Mouse (Mus musculus) ovary, postnatal 10 days (tissue): Measurements from ENCODE around the gene Xpc.
A peak's percentile ranks its signal among the peaks of the same experiment; 100 is the strongest.

Experiments used
- DNase-seq: peaks from one replicate; pipeline ENCODE4 v3.0.0; 2022; ENCODE audit warnings: low spot score

Gene Xpc

DNA sequence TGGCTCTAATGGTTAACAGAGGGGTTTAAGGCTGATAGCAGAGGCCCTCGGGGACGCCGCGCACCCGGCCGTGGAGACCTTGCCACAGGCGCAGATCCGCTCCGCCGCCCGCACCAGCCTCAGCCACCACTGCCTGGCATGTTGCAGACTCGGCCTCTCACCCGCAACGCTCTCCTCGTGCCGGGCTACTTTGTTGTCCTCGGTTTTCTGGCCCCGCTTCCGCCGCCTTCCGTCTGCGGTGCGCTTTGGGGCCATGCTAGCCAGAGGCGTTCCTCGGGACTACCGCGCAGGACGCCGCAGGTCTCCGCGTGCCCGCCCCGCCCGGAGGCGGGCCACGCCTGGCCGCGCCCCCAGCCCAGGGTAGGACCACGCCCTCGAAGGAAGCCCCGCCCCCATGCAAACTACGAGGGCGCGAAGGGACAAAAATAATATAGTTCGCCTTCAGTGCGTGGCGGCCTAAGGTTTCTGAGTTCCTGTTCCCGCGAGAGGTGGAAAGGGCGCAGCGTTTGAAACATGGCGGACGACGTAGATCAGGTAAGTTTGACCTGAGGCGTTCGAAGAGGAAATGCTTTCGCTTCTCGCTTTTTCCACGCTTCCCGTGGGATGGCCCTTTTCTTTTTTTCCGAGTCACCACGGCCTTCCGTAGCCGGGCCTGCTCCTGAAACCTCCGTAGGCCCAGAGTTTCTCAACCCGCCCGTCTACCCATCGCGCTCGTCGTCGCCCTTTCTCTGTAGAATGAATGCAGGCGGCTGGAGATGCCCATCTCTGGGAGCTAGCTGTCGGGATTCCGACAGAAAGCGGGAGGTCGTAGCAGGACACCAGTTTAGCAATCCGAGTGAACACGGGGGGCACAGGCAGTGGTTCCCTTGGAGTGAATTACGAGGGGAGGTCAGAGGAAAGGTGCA, at the start of gene Xpc, which contains the start of gene Lsm3:
Xpc (minus strand) TSS at position 344 of the 905 bp plus-strand sequence.
Lsm3 (plus strand) TSS at position 384 of the 905 bp plus-strand sequence.
- DNase-seq = peak; percentile 97

DNA sequence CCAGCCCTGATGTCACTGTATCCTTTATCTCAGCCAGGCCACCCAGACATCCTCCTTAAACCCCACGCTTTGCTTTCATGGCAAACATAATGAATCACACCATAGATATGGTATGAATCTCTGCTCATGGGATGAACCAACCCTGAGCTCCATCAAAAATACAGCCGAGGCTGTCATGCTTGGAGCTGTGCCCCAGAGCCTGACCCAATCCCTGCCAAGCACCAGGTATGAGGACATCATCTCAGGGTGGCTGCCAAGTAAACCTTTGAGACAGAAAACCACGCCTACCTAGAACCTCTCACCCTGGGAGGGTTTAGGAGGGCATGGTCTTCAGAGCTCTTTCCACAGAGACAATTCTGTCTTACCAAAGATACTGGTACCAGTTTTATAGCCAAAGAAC, 47.3 kb upstream of the Xpc start:
- DNase-seq = no peak

- DNase-seq = no peak
Measured at GRCm38 (mm10) chr6:91560186-91560585, 44.5 kb upstream of the Xpc start.

GRCm38 (mm10) chr6:91559371-91559770, 43.7 kb upstream of the Xpc start:
- DNase-seq = no peak

- DNase-seq = no peak
Measured at GRCm38 (mm10) chr6:91558565-91558964, 42.9 kb upstream of the Xpc start.

GRCm38 (mm10) chr6:91552693-91553092, 37.0 kb upstream of the Xpc start:
- no peak for DNase-seq

DNA sequence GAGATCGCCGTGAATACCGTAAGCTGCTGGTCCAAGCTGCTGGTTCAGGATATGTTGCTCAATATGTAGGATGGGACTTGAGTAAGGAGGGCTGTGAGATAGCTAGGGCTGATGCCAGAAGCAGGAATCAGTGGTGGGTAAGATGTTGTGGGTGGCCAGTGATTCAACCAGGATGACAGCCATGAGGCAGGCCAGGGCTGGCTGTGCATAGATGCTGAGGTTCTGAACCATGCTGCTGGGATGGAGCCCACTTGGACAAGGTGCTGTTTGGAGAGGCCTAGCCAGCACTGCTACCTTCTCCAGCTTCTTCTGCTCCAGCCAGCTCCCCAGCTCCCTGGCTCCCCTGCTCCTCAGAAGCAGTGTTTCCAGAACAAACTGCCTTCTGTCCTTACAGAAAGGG, 36.0 kb upstream of the Xpc start:
- no peak for DNase-seq

GRCm38 (mm10) chr6:91549621-91550020, 33.9 kb upstream of the Xpc start:
- DNase-seq = no peak

- no peak for DNase-seq
Measured at GRCm38 (mm10) chr6:91547313-91547712, 31.6 kb upstream of the Xpc start.

DNA sequence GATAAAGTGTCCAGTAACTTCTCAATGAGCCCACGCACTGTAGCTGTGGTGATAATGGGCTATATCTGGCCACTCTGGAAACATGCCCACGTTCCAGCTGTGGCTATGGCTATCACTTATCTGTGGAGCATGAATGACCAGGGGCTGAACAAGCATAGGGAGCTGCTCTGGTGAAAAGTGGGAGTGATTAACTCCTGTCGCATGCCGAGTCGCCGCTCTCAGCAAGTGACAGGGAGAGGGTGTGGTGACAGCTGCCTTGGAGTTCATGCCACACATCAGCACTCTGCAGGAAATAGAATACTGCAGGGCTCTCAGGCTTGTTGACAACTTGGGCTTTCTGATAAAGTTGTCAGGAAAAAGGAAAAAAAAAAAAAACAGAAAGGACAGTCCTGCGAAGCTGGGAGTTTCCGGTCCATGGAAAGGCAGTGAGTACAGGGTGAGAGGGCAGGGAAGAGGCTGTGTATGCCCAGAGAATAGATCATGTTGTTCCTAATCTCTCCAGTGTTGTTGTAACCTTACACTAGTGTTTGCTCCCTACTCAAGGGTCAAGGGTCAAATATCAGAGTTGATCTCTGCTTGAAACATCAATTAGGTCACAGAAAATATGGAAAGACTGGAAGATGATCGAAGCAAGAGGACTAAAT, 30.7 kb upstream of the Xpc start:
- DNase-seq = no peak

- DNase-seq = no peak
Measured at GRCm38 (mm10) chr6:91543056-91543455, 27.4 kb upstream of the Xpc start.

GRCm38 (mm10) chr6:91541276-91541675, 25.6 kb upstream of the Xpc start:
- DNase-seq = no peak

GRCm38 (mm10) chr6:91536047-91536765, 20.5 kb upstream of the Xpc start:
- DNase-seq = no peak

- no peak for DNase-seq
Measured at GRCm38 (mm10) chr6:91535231-91535630, 19.5 kb upstream of the Xpc start.

- no peak for DNase-seq
Measured at GRCm38 (mm10) chr6:91534268-91534667, 18.6 kb upstream of the Xpc start.

DNA sequence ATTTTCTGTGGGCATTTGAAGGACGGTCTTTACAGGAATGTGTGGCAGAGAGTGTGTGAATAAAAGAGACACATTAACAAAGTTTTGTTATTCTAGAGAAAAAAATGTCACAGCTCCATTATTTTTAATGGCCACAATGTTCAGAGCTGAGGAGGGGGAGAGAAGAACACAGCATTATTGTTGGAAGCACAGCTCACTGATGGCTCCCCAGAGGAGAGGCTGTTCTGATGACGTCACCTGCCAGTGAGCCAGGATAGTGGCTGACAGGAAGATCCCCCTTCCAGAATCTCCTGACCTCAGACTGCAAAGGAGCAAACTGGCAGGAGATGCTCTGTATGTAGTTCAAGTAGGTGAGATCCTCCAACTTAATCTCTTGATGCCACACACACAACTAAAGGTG, 18.1 kb upstream of the Xpc start:
- no peak for DNase-seq

- no peak for DNase-seq
Measured at GRCm38 (mm10) chr6:91533359-91533758, 17.7 kb upstream of the Xpc start.

GRCm38 (mm10) chr6:91532661-91533060, 17.0 kb upstream of the Xpc start:
- DNase-seq = no peak

DNA sequence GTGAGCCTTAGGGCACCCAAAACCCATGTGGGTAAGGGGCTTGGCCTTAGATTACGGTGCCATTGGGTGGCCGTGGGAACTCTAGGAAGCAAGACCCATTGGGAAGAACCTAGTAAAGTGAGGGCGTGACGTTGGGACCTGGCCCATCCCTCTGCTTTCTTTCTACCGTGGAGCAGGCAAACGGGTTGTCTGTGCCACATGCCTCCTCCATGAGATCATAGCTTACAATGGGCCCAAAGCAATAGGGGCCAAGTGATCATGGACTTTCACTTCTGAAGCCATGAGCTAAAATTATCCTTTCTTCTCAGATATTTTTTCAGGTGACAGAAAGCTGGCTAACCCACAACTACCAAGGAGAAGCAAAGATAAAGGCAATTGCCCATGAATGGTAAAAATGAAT, 15.6 kb upstream of the Xpc start:
- DNase-seq = no peak

DNA sequence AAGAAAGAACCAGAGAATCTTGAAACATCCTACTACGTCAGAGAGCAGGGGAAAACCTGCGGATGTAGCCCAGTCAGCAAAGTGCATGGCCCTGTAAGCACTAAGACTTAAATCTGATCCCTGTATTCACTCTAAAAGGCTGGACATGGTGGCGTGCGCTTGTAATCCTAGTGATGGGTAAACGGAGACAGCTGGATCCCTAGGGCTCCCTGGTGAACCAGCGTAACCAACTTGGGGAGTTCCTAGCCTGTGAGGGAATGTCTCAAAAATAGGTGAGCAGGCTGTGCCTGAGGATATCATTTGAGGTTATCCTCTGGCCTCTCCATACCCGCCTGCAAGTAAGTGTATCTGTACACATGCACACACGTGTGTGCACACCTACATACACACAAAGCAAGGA, 15.0 kb upstream of the Xpc start:
- no peak for DNase-seq

DNA sequence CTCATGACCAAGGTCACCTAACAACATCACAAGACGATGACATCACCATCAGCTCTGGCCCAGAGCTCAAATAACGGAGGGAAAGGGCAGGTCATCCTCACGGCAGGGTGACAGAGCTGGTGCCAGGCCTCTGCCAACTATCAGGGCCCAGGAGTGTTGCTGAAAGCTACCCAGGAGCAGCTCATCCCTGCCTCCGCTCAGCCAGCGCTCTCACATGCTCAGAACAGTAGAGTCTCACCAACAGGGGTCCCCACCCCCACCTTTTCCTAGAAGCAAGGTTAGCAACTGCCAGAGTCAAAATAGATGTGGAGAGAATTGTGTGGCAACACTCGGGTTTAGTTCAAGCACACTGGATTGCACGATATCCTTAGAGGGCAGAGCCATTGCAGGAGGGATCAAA, 12.6 kb upstream of the Xpc start:
- DNase-seq = no peak

DNA sequence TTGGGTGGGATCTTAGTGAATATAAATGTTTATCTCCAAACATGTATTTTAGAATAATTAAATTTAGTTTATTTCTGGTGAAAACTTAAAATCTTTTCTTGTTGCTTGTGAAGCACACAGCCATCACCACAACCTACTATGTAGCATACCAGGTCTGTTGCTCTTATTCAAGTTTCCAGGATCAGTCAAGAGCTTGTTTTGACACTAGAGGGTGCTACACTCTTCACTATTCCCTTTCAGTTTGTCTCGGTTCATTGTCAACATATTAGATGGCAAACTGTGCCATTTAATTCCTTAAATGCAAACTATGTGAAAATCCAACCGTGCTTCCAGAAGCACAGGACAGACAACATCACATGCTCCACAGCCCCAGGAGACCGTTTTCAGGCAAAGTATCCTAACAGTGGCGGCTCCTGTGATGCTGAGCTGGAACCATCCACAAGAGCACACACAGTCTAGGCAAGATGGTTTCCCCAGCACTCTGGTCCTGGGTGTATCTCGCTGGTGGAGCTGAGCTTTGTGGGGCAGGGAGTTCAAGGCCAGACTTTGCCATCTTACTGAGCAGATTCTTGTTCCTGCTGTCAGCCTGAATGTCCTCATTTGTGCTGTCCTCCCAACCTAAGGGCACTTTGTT, 11.7 kb upstream of the Xpc start:
- DNase-seq = no peak
